Mouse (Mus musculus) small intestine, adult 2 months (tissue): ENCODE results near the gene Exoc6b.

Source experiments
- CTCF ChIP-seq: fragments of 200-500 bp; IDR thresholded peaks from 2 replicates; pipeline ENCODE4 v1.5.1; 2012; ENCODE audit warnings: low read depth, mild to moderate bottlenecking, control low read depth, inconsistent platforms, low read length, moderate library complexity, mixed read lengths; ENCODE audit not compliant: insufficient replicate concordance, insufficient read length; ENCODE audit errors: extremely low read depth
- POLR2A ChIP-seq: fragments of 200-500 bp; IDR thresholded peaks from 2 replicates; pipeline ENCODE4 v1.6.1; 2012; ENCODE audit warnings: low read depth, mild to moderate bottlenecking, control low read depth, inconsistent platforms, low read length, moderate library complexity

- TF ChIP-seq CTCF (no peak), POLR2A (no peak)
Observed at GRCm38 (mm10) chr6:84617051-84617450, 452.3 kb downstream of the Exoc6b start.
